Mouse (Mus musculus): ENCODE data around the gene Ylpm1.

GRCm38 (mm10) chr12:85092214-85092613, 96.1 kb downstream of the Ylpm1 start:
- TF ChIP-seq CTCF (IDR thresholded peaks at IDR 0.05; ENCODE audit: low read depth) (peak; percentile 84), EP300 (IDR thresholded peaks at IDR 0.05; ENCODE audit: low read depth) (no peak)

Data from liver, embryonic 14.5 days (tissue).